Mouse (Mus musculus): ENCODE data around the gene Oit1.

The Oit1 gene

GRCm38 (mm10) chr14:8335947-8336346 is 42.6 kb downstream of the Oit1 start:
- no peak for DNase-seq (ENCODE audit: low read depth)

- no peak for DNase-seq (ENCODE audit: low read depth)
These were observed 44.0 kb downstream of the Oit1 start for GRCm38 (mm10) chr14:8334511-8334910.

DNA sequence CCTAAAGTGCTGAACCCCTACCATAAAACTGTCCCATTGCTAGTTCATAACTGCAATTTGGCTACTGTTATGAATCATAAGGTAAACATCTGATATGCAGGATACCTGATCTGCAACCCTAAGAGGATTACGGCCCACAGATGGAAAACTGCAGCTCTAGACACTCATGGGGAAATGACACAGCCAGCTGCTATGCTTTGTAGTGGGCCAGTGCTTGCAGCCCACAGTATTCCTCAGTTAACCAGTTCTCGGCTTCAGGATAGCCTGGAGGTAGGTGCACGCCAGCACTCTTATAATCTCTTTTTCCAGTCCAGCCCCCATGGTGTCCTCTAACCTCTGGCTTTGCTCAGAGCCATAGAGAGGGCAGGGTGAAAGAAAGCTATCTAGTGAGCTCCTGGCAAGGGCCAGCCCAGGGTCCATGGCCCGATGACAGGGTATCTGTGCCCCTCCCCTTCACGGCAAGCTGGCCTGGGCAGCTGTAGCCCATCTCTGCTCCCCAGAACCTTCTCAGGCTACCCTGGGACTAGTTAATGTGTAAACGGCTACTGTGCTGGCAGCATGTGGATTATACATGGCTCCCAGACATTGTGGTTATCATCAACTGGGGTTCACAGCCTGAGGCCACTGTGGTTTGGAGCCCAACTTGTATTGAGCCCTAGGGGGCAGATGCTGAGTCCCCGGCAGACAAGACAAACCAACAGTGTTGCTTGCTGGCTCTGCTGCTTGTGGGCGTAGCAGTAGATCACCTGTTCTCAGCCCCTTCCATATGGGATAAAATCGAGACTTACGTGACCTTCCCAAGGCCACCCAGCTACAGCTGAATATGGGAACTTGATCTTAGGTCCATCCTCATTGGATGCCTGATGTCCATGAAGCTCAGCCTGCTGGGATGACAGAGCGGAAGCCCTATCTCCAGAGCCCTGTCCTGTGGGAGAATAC is 46.0 kb downstream of the Oit1 start:
- no peak for DNase-seq (ENCODE audit: low read depth)

DNA sequence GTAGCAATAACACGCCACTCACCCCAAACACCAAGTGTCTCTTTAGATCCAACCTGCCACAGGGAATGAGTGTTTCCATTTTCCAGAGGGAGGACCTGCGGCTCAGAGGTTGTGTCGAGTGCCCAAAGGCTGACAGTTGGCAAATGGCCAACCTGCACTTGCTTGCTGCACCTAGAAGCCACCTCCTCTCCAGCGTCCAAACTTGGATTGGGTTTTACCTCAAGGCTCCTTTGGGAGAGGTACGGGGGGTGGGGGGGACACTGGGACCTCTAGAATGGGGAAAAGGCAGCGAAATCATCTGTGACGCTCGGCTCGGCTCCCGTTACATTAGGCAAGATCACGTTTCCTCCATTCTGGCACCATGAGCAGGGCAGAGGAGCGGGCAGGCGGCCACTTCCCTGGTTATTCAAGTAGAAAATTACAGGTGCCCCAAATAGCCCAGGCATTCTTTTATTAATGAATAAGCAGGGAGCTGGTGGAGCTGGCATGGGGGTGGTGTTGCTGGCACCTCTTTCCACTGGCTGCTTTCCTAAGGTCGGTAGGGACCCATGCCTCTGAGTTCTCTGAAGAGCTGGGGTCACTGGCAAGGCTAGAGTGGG is 47.1 kb downstream of the Oit1 start:
- no peak for DNase-seq (ENCODE audit: low read depth)

DNA sequence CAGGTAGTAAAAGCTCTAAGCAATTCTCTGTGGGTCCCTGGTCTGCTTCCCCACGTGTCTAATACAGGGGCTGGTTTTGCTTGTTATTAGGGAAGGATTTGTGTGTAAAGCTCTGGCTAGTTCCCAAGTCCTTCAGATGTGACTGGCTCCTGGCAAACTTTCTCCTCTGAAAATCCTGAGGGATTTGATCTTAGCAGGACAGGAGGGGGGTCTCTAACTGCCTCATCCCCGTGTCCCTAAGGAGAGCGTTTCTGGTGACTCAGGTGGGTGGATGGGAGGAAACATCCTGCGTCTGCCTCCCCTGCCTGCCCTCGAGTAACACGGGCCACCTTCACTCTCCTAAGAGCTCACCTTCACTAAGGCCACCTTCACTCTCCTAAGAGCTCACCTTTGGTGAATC is 48.2 kb downstream of the Oit1 start:
- DNase-seq (ENCODE audit: low read depth) = no peak

DNA sequence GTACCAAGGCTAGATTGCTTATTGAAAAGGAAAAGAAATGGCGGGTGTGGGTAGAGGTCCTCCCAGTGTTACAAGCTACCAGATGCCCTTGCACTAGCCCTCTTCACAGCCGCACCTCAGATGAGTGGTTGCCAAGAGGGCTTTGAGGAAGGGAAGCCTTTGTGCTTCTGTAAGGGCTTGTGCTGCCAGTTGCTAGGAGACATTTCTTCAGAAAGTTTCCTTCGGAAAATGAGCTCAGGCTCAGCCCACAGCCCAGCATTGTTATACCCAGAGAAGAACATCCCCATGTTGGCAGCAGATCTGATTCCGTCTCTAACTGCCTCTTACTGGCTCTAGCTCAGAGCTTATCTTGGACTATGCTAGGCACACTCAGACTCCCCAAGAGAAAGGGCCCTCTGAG is 49.0 kb downstream of the Oit1 start:
- no peak for DNase-seq (ENCODE audit: low read depth)

DNA sequence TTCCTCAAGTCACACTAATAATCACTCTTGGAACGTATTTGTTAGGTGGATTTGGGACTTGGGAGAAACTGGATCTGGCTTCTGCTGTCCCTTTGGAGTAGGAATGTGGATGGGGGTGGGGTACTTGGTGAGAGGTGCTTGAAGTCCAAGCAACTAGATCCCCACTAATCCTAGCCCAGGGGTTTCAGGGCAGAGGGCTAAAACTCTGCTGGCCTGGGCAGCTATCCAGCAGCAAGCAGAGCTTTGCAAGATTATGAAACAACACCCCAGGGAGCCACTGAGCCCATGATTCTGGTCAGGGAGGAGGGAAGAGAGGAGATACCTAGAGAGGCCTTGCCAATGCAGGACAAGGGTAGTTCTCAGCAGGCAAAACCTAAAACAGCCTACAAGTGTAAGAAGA is 51.2 kb downstream of the Oit1 start:
- DNase-seq (ENCODE audit: low read depth) = no peak

DNA sequence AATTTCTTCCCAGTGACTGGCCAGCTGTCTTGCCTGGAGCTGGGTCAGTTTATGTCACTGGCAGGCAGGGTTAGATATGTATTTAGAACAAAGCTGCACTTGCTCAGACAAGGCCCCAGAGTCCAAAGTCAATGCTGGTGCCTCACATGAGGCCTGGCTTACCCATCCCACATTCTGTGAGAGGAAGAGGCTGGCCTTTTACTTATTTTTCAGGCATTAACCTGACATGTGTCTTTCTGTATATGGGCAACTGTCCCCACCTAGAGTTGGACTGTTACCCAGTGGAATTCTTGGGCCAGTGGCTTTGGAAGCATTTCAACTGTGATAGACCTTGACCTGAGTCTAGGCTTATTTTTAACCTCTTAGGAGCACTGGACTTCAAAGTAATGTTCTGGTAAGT is 51.6 kb downstream of the Oit1 start:
- no peak for DNase-seq (ENCODE audit: low read depth)

DNA sequence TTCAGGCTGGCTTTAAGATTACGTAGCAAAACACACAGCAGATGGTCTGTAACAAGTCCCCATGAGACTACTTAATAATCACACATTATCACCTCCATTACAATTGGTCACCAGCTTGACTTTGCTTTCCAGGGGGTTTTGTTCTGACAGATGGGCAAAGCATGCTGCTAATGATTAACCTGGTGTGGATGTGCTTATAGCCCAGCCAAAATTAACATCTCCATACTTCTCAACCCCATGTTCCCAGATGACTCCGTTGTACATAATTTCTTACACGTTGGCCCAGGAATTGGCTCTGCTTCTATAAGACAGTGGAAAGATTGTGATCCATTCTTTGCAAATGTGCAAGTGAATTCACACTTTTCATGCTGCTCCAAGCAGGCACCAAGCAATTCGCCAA is 52.8 kb downstream of the Oit1 start:
- DNase-seq (ENCODE audit: low read depth) = no peak

DNA sequence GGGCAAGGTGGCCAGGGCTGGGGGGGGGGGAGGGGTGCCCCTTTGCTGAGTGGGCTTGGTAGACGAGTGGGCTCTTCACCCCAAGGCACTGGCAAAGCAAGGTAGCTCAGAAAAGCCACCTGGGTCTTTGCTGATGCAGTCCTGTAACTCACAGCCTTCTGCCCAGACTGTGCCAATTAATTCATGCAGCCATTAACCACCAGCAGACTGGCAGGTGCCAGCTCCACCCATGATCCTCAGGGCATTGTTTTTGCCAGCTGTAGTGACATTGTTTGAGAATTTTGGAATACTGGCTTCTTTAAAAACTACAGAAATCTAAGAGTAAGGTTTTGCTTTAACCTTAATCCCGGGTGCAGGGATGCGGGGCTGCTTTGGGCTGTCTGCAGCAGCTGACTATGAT is 58.0 kb downstream of the Oit1 start:
- DNase-seq (ENCODE audit: low read depth) = no peak

DNA sequence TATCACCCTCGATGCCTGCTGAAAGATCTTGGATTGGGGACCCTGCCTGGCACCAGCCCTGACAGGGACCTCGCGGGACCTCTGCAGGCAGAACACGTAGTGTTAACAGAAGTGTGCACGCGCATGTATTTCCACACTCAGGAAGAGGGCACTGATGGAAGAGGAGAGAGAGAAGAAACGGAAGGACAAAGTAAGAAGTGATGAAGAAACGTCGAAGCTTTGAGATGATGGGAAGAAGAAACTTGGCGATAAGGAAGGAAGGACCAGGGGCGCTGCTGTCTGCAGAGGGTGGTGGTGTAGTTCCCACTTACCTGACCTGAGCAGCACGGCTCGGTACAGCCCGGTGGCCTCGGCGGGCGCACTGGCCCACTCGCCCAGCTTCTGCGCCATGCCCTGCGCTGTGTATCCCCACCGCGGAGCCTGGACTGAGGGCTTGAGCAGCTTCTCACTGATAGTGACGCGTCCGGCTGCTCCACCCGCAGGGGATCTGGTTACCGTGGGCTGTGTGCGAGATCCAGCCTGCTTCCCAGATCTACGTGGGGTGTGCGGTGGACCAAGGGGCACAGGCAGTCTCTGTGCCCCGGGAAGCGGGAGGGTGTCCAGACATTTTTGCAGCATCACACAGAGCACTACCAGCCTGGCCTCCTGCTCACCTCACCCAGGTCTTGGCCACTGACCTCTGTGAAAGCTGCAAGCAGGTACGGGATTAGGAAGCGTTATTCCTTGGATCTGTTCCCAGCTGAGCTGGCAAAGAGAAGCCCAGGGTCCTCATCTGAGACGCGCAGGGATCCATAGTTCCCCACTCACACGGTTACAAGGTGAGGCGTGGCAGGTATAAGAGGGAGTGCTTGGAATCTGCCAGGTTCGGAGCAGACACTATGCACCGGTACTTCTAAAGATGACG is 61.1 kb downstream of the Oit1 start, which contains the start of gene Fam107a:
Gene Fam107a, minus strand, starts transcription at position 830 of the 904 bp plus-strand sequence.
- no peak for DNase-seq (ENCODE audit: low read depth)

DNA sequence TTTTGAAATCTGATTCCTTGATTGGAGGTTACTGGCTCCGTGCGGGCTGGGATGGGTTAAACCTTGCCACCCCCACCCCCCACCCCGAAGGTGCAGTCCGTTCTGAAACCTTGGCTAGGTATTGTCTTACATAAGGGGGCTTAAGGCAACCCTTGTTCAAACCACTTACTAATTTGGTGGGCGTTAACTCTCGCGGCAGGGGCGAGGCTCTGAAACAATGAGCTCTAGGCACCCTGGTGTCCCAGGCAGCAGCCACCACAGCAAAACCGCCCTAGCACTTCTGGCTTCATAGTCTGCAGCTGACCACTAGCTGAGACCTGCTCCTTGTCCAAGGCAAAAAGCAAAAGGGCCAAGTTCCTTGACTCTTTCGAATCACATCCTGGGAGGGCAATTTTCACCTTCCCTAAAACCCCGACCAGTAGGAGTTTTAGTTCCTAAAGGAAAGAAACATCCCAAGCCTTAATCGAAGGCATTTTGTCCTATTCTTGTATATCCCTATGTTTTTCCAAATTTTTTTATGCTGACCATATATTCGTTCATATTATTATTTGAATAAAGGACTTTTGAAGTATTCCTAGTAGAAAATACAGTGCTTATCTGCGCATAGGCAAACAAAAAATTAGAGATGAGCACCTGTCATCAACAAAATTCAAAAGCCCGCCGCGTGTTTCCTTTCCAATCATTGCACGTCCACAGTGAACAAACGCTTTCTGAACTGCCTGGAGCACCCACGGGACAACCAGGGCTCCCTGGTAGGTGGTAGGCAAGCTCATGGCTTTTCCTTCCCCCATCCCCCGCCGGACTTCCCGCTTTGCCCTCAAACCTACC is 62.0 kb downstream of the Oit1 start:
- DNase-seq (ENCODE audit: low read depth) = no peak

DNA sequence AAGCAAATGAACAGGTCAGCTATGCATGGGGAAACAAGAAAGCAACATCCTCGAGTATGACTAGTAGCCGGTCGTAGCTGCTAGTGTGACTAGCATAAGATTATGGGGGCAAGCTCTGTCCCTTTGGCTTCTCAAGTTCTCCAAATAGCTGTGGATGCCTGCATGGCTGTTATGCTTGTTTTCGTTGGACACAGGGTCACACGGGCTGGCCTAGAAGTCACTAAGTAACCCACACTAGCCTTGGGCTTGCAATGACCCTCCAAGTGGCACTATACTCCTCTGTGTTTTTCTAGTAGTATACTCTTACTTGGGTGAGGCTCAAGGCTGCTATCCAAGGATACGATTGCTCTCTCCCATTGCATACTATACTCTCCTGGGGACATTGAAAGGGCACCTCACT is 63.4 kb downstream of the Oit1 start:
- no peak for DNase-seq (ENCODE audit: low read depth)

- DNase-seq (ENCODE audit: low read depth) = peak; percentile 41
These were observed 64.0 kb downstream of the Oit1 start for GRCm38 (mm10) chr14:8314536-8314935.

- DNase-seq (ENCODE audit: low read depth) = no peak
These were observed 64.7 kb downstream of the Oit1 start for GRCm38 (mm10) chr14:8313877-8314276.

GRCm38 (mm10) chr14:8309621-8310141 is 68.9 kb downstream of the Oit1 start:
- no peak for DNase-seq (ENCODE audit: low read depth)

GRCm38 (mm10) chr14:8308650-8309049 is 69.9 kb downstream of the Oit1 start:
- DNase-seq (ENCODE audit: low read depth) = no peak

- no peak for DNase-seq (ENCODE audit: low read depth)
These were observed 71.7 kb downstream of the Oit1 start for GRCm38 (mm10) chr14:8306884-8307283.

DNA sequence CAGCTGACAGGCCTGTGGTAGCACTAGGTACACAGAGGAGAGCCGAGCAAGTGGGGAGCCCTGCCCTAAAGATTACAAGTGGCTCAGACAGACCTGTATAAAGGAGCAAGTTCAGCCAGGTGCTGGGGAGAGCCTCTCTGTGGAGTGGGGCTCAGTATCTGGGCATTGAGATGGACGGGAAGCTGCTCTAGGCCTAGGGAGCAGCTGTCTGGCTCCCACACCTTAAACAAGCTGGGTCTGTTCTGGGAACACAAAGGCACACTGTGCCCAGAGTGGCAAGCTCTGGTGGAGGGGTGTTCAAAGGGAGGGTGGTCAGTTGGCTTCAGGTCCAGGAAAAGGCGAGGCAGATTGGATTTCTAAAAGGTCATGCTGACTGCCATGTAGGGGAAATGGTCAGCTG is 73.5 kb downstream of the Oit1 start:
- no peak for DNase-seq (ENCODE audit: low read depth)

- DNase-seq (ENCODE audit: low read depth) = no peak
These were observed 74.5 kb downstream of the Oit1 start for GRCm38 (mm10) chr14:8304082-8304481.

- DNase-seq (ENCODE audit: low read depth) = no peak
These were observed 75.9 kb downstream of the Oit1 start for GRCm38 (mm10) chr14:8302687-8303086.

Measured in induced T-regulatory cell, adult 2 months (primary cell).